Mouse (Mus musculus): Measurements from ENCODE around the gene Zfhx3.

- no peak for TF ChIP-seq CTCF (IDR thresholded peaks at IDR 0.05 in 2 of 3, conservative IDR thresholded peaks at IDR 0.05 in 1 of 3; ENCODE audit: control insufficient read depth in 1 of 3, insufficient read depth in 1 of 3, low read depth in 2 of 3, low read length in 3 of 3, poor library complexity in 1 of 3, severe bottlenecking in 1 of 3)
- no peak for TF ChIP-seq HCFC1 (IDR thresholded peaks at IDR 0.05; ENCODE audit: low read depth, low read length)
- no peak for TF ChIP-seq NRF1 (IDR thresholded peaks at IDR 0.05; ENCODE audit: insufficient read depth, low read depth, low read length, poor library complexity, severe bottlenecking)
These were observed 719.1 kb downstream of the Zfhx3 start for GRCm38 (mm10) chr8:108661486-108662093.

All from MEL (cell line).